Mouse (Mus musculus) MEL (cell line): ENCODE measurements around the gene Tefm. TPM values are rescaled to one million over a fixed set of nuclear protein-coding genes. Genes with fewer than 3 reads are reported as not detected.
"Not testable (repeated sequence)": the region's sequence is repeated elsewhere in the genome, so short reads cannot be mapped to it uniquely, and the experiment has no call there.

Experiments
- DNase-seq: peaks from one replicate; pipeline ENCODE4 v3.0.0; 2011; ENCODE audit warnings: low read depth, low spot score
- H3K27ac ChIP-seq: 2 replicates; pipeline ENCODE4 v1.5.1; 2012; ENCODE audit warnings: low read depth, mild to moderate bottlenecking, control low read depth, low read length, moderate library complexity; ENCODE audit not compliant: control insufficient read depth
- H3K27me3 ChIP-seq, 2 experiments: fragments of 150-350 bp in 1 of 2; sonication (generic) in 1 of 2; 2 replicates each; pipeline ENCODE4 v1.6.1; 2012; ENCODE audit warnings: low read length in 2 of 2, mild to moderate bottlenecking in 2 of 2, improper control_type of control experiment in 1 of 2, moderate library complexity in 1 of 2; ENCODE audit not compliant: insufficient read depth in 2 of 2, control insufficient read depth in 1 of 2
- H3K36me3 ChIP-seq, 2 experiments: 2 replicates each; pipeline ENCODE4 v1.6.1; 2012 to 2014; ENCODE audit warnings: low read length in 2 of 2, improper control_type of control experiment in 1 of 2, inconsistent platforms in 1 of 2, mild to moderate bottlenecking in 1 of 2; ENCODE audit not compliant: insufficient read depth in 2 of 2, control insufficient read depth in 1 of 2
- H3K4me1 ChIP-seq, 2 experiments: fragments of 150-350 bp in 1 of 2; sonication (generic) in 1 of 2; 2 replicates each; pipeline ENCODE4 v1.6.1; 2012; ENCODE audit warnings: low read length in 2 of 2, improper control_type of control experiment in 1 of 2, mild to moderate bottlenecking in 1 of 2; ENCODE audit not compliant: insufficient read depth in 2 of 2, control insufficient read depth in 1 of 2
- H3K4me3 ChIP-seq, 2 experiments: fragments of 150-350 bp in 1 of 2; sonication (generic) in 1 of 2; 2 replicates each; pipeline ENCODE4 v1.5.1; 2012; ENCODE audit warnings: low read depth in 2 of 2, low read length in 2 of 2, mild to moderate bottlenecking in 2 of 2, moderate library complexity in 2 of 2, control low read depth in 1 of 2, improper control_type of control experiment in 1 of 2; ENCODE audit not compliant: control insufficient read depth in 1 of 2, insufficient read depth in 1 of 2
- H3K79me2 ChIP-seq: 2 replicates; pipeline ENCODE4 v1.6.1; 2012; ENCODE audit warnings: mild to moderate bottlenecking, low read length, moderate library complexity; ENCODE audit not compliant: control insufficient read depth, poor library complexity, insufficient read depth
- H3K9ac ChIP-seq: 2 replicates; pipeline ENCODE4 v1.6.1; 2012; ENCODE audit warnings: low read depth, mild to moderate bottlenecking, control low read depth, low read length, moderate library complexity; ENCODE audit not compliant: control insufficient read depth, poor library complexity, severe bottlenecking
- H3K9me3 ChIP-seq: fragments of 150-350 bp; sonication (generic); replicated peaks from 2 replicates; pipeline ENCODE4 v1.6.1; 2012; ENCODE audit warnings: mild to moderate bottlenecking, low read length, improper control_type of control experiment, moderate library complexity; ENCODE audit not compliant: insufficient read depth
- BHLHE40 ChIP-seq: IDR thresholded peaks from 2 replicates; pipeline ENCODE4 v1.6.1; 2012; ENCODE audit warnings: low read depth, mild to moderate bottlenecking, inconsistent platforms, low read length, improper control_type of control experiment, borderline replicate concordance
- CHD1 ChIP-seq: IDR thresholded peaks from 2 replicates; pipeline ENCODE4 v1.6.1; 2012; ENCODE audit warnings: low read depth, mild to moderate bottlenecking, inconsistent platforms, low read length, improper control_type of control experiment
- CTCF ChIP-seq, 3 experiments: IDR thresholded peaks in 2 of 3; conservative IDR thresholded peaks in 1 of 3; 2 replicates each; pipeline ENCODE4 v1.5.1; 2011 to 2012; ENCODE audit warnings: low read length in 3 of 3, low read depth in 2 of 3, mild to moderate bottlenecking in 2 of 3, improper control_type of control experiment in 1 of 3, inconsistent platforms in 1 of 3, mixed read lengths in 1 of 3, moderate library complexity in 1 of 3; ENCODE audit not compliant: control insufficient read depth in 1 of 3, insufficient read depth in 1 of 3, poor library complexity in 1 of 3, severe bottlenecking in 1 of 3
- ELF1 ChIP-seq: IDR thresholded peaks from 2 replicates; pipeline ENCODE4 v1.6.1; 2014; ENCODE audit warnings: low read depth, mild to moderate bottlenecking, inconsistent platforms, low read length, improper control_type of control experiment, moderate library complexity
- EP300 ChIP-seq, 2 experiments: IDR thresholded peaks; 2 replicates each; pipeline ENCODE4 v1.6.1; 2011; ENCODE audit warnings: improper control_type of control experiment in 2 of 2, low read length in 2 of 2, low read depth in 1 of 2, mild to moderate bottlenecking in 1 of 2
- HCFC1 ChIP-seq: IDR thresholded peaks from 2 replicates; pipeline ENCODE4 v1.6.1; 2012; ENCODE audit warnings: low read depth, mild to moderate bottlenecking, inconsistent platforms, low read length, improper control_type of control experiment, moderate library complexity
- JUND ChIP-seq: IDR thresholded peaks from 2 replicates; pipeline ENCODE4 v1.6.1; 2011; ENCODE audit warnings: low read depth, mild to moderate bottlenecking, improper control_type of control experiment, low read length
- KAT2A ChIP-seq: conservative IDR thresholded peaks from 2 replicates; pipeline ENCODE4 v1.6.1; 2012; ENCODE audit warnings: low read depth, low read length, improper control_type of control experiment, inconsistent platforms
- MAX ChIP-seq: IDR thresholded peaks from 2 replicates; pipeline ENCODE4 v1.6.1; 2011; ENCODE audit warnings: low read length, improper control_type of control experiment
- MEF2A ChIP-seq: IDR thresholded peaks from 2 replicates; pipeline ENCODE4 v1.6.1; 2014; ENCODE audit warnings: low read depth, mild to moderate bottlenecking, inconsistent platforms, low read length, improper control_type of control experiment; ENCODE audit not compliant: poor library complexity, insufficient replicate concordance, severe bottlenecking; ENCODE audit errors: extremely low read depth
- MXI1 ChIP-seq: IDR thresholded peaks from 2 replicates; pipeline ENCODE4 v1.6.1; 2011; ENCODE audit warnings: mild to moderate bottlenecking, low read depth, low read length, improper control_type of control experiment
- MYB ChIP-seq: IDR thresholded peaks from 2 replicates; pipeline ENCODE4 v1.6.1; 2011; ENCODE audit warnings: mild to moderate bottlenecking, low read depth, low read length, improper control_type of control experiment
- MYC ChIP-seq: IDR thresholded peaks from 2 replicates; pipeline ENCODE4 v1.6.1; 2011; ENCODE audit warnings: low read depth, mild to moderate bottlenecking, low read length, improper control_type of control experiment, moderate library complexity
- POLR2AphosphoS5 ChIP-seq: IDR thresholded peaks from 2 replicates; pipeline ENCODE4 v1.6.1; 2012; ENCODE audit warnings: low read depth, borderline replicate concordance, mild to moderate bottlenecking, inconsistent platforms, low read length, moderate library complexity, mixed read lengths
- RAD21 ChIP-seq: IDR thresholded peaks from 2 replicates; pipeline ENCODE4 v1.6.1; 2011; ENCODE audit warnings: mild to moderate bottlenecking, low read depth, low read length, improper control_type of control experiment
- TAL1 ChIP-seq: IDR thresholded peaks from 2 replicates; pipeline ENCODE4 v1.6.1; 2012; ENCODE audit warnings: mild to moderate bottlenecking, inconsistent platforms, low read length, moderate library complexity, mixed read lengths
- UBTF ChIP-seq: IDR thresholded peaks from 2 replicates; pipeline ENCODE4 v1.6.1; 2012; ENCODE audit warnings: low read depth, mild to moderate bottlenecking, inconsistent platforms, low read length, improper control_type of control experiment, moderate library complexity, borderline replicate concordance; ENCODE audit not compliant: insufficient read depth
- ZC3H11A ChIP-seq: IDR thresholded peaks from 2 replicates; pipeline ENCODE4 v1.6.1; 2012; ENCODE audit warnings: low read depth, mild to moderate bottlenecking, inconsistent platforms, low read length, improper control_type of control experiment
- ZMIZ1 ChIP-seq: IDR thresholded peaks from 2 replicates; pipeline ENCODE4 v1.6.1; 2012; ENCODE audit warnings: low read depth, mild to moderate bottlenecking, inconsistent platforms, low read length, improper control_type of control experiment, moderate library complexity
- polyA plus RNA-seq, 2 experiments: library from polyadenylated mRNA; stranded (reverse) in 1 of 2; unstranded in 1 of 2; fragments of >175 nt in 1 of 2; fragments of >200 nt in 1 of 2; gene quantifications; 2 replicates each; pipeline versions ENCODE4 v1.2.1 to v1.2.4; 2012; ENCODE audit warnings: low replicate concordance in 2 of 2, low read depth in 1 of 2; ENCODE audit not compliant: insufficient read length in 2 of 2, insufficient read depth in 1 of 2, missing spikeins in 1 of 2
- total RNA-seq: library from RNA; depleted of rRNA; stranded (reverse); fragments of 300-350 nt; gene quantifications from 2 replicates; pipeline ENCODE4 v1.2.3, GENCODE M21; 2012

The Tefm gene
- total and polyA plus RNA-seq, 3 experiments = 23.6 to 33.9 TPM; not detected in 1

DNA sequence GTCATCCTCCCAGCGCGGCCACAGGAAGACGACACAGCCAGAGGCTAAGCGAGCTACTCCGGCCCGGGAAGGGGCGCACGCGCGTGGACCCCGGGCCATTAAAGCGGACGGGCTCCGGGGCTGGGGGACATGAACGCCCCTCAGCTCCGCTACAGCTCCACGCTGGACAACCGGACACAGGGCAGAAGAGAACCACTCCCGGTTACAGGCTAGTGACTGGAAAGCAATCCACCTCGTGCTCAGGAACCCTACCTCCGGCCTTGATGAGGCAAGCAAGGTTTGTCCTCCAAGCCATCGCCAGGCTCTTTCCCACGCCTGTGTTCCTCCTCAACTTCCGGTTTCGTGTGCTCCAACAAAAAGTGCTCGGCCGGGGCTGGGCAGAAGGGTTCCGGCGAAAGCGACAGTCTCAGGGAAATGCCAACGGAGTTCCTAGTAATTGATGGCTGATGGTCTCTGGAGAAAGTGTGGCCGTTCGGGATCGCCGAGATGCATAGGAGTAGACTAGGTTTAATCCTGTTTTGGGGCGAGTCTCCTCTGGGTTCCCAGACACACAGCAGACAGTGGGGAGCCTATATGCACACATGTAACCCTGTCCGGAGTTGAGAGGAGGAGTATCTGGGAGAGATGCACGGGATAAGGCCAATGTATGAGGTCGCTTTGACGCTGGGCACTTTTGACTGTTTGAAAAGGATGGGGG, at the start of gene Tefm (continued):
- TF ChIP-seq TAL1 (no peak), MEF2A (no peak), MYC (peak; percentile 98), JUND (peak; percentile 9; the same call in 1 of the 2 replicates)

DNA sequence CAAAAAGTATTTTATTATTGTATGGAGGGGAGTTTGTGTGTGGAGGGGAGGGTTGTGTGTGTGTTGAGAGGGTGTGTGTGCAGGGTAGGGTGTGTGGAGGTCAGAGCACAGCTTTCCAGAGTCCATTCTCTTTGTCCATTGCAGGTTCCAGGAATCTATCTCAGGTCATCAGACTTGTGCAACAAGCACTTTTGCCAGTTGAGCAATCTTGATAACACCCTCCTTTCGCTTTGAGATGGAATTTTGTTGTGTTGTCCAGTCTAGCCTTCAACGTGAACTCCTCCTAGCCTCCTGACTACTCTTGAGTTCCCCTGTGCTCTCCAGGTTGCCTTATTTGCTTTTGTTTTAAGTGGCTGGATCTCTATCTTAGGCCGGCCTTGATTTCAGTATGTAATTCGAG, 48.3 kb upstream of the Tefm start:
- no peaks in the 10 kb centered on the region for H3K27me3 ChIP-seq
- DNase-seq = no peak
- H3K4me1 ChIP-seq = no peaks in the 10 kb centered on the region
- no peak overlapping the region for H3K27ac ChIP-seq
- no peak overlapping the region for H3K9ac ChIP-seq
- H3K9me3 ChIP-seq = no peaks in the 10 kb centered on the region
- no peak overlapping the region for H3K4me3 ChIP-seq
- TF ChIP-seq ZC3H11A (no peak), CHD1 (no peak), KAT2A (no peak), TAL1 (no peak), MXI1 (no peak), MYB (no peak), EP300 (IDR thresholded peaks at IDR 0.05; ENCODE audit: low read depth in 1 of 2, low read length in 2 of 2) (no peak), RAD21 (no peak), UBTF (no peak), CTCF (IDR thresholded peaks at IDR 0.05 in 2 of 3, conservative IDR thresholded peaks at IDR 0.05 in 1 of 3; ENCODE audit: control insufficient read depth in 1 of 3, insufficient read depth in 1 of 3, low read depth in 2 of 3, low read length in 3 of 3, poor library complexity in 1 of 3, severe bottlenecking in 1 of 3) (no peak), ELF1 (no peak), BHLHE40 (no peak), POLR2AphosphoS5 (no peak), HCFC1 (no peak), ZMIZ1 (no peak), MAX (no peak)
- TF ChIP-seq, all 39 proteins: peak for 0
- H3K79me2 ChIP-seq = no peaks in the 10 kb centered on the region
- no peaks in the 10 kb centered on the region; a peak in 1 of 4 replicates for H3K36me3 ChIP-seq

DNA sequence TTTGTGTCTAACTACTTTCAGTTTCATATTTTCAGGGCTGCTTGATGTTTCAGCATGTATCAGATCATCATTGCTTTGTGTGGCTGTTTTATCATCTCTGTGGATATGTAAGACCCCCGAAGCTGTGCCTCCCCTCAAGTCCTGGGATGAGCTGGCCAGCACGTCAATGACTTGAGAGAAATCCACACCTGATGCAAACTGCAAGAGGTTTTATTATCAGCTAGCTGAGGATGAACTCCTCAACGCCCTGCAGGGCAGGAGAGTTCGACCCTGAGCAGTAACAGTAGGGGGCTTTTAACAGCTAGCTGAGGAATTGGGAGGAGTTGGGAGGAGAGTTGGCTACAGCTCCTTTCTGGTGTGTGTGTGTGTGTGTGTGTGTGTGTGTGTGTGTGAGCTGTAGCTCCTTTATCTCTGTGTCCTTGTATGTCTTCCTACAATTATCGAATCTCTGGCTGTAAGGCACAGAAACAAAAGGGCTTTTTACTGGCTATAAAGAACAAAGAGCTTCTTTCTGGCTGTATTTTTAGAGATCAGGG, 43.5 kb upstream of the Tefm start:
- H3K9me3 ChIP-seq, H3K27ac ChIP-seq, H3K36me3 ChIP-seq, H3K9ac ChIP-seq, H3K27me3 ChIP-seq, H3K79me2 ChIP-seq, DNase-seq: not testable (repeated sequence)
- Histone ChIP-seq H3K4me3 (0 out of 4 replicates have a peak overlapping the region, but pooled peaks of 1 of the 2 experiments have one; percentile 21), H3K4me1 (peaks cover 2 to 11% of the 10 kb centered on the region in 2 experiments; a peak in 3 of 4 replicates)
